Mouse (Mus musculus) cerebellum, adult 8-10 months (tissue): ENCODE data around the gene Mrgprh.

Experiments
- DNase-seq: peaks from one replicate; pipeline ENCODE4 v3.0.0; 2022

Gene Mrgprh

GRCm38 (mm10) chr17:12875734-12876133, at the start of gene Mrgprh:
Gene Mrgprh (plus strand): TSS chr17:12876034.
- DNase-seq, result no peak

- peak; percentile 39 for DNase-seq
Observed at GRCm38 (mm10) chr17:12830351-12830750, 45.5 kb upstream of the Mrgprh start.

- peak; percentile 72 for DNase-seq
Observed at GRCm38 (mm10) chr17:12832231-12832630, 43.6 kb upstream of the Mrgprh start.

GRCm38 (mm10) chr17:12832657-12833056, 43.2 kb upstream of the Mrgprh start:
- DNase-seq, result no peak

- DNase-seq, result no peak
Observed at GRCm38 (mm10) chr17:12834317-12834716, 41.5 kb upstream of the Mrgprh start.

GRCm38 (mm10) chr17:12834826-12835225, 41.0 kb upstream of the Mrgprh start:
- no peak for DNase-seq

- DNase-seq, result no peak
Observed at GRCm38 (mm10) chr17:12835738-12836137, 40.1 kb upstream of the Mrgprh start.

GRCm38 (mm10) chr17:12839475-12840267, 36.2 kb upstream of the Mrgprh start:
- DNase-seq, result peak; percentile 38

- no peak for DNase-seq
Observed at GRCm38 (mm10) chr17:12843826-12844225, 32.0 kb upstream of the Mrgprh start.

- DNase-seq, result no peak
Observed at GRCm38 (mm10) chr17:12844540-12844939, 31.3 kb upstream of the Mrgprh start.

- DNase-seq, result no peak
Observed at GRCm38 (mm10) chr17:12845862-12846261, 30.0 kb upstream of the Mrgprh start.

GRCm38 (mm10) chr17:12846474-12846873, 29.4 kb upstream of the Mrgprh start:
- DNase-seq, result no peak

GRCm38 (mm10) chr17:12847736-12848135, 28.1 kb upstream of the Mrgprh start:
- DNase-seq, result no peak

- no peak for DNase-seq
Observed at GRCm38 (mm10) chr17:12849778-12850382, 26.0 kb upstream of the Mrgprh start.

- no peak for DNase-seq
Observed at GRCm38 (mm10) chr17:12851689-12852088, 24.1 kb upstream of the Mrgprh start.

GRCm38 (mm10) chr17:12853821-12854220, 22.0 kb upstream of the Mrgprh start:
- no peak for DNase-seq

GRCm38 (mm10) chr17:12854386-12854785, 21.4 kb upstream of the Mrgprh start:
- DNase-seq, result no peak

GRCm38 (mm10) chr17:12857395-12857794, 18.4 kb upstream of the Mrgprh start:
- no peak for DNase-seq

GRCm38 (mm10) chr17:12858072-12858471, 17.8 kb upstream of the Mrgprh start:
- no peak for DNase-seq

GRCm38 (mm10) chr17:12859006-12859520, 16.8 kb upstream of the Mrgprh start:
- no peak for DNase-seq

GRCm38 (mm10) chr17:12864111-12864510, 11.7 kb upstream of the Mrgprh start:
- DNase-seq, result no peak

GRCm38 (mm10) chr17:12865407-12865806, 10.4 kb upstream of the Mrgprh start:
- DNase-seq, result no peak

- no peak for DNase-seq
Observed at GRCm38 (mm10) chr17:12866853-12867252, 9.0 kb upstream of the Mrgprh start.

GRCm38 (mm10) chr17:12868043-12868442, 7.8 kb upstream of the Mrgprh start, which contains the start of gene Mas1:
Gene Mas1 (minus strand): TSS chr17:12868143.
- DNase-seq, result no peak
